Mouse (Mus musculus) lung, postnatal 4 days (tissue): Measurements from ENCODE around the gene Ctnnb1.
"Not testable (repeated sequence)": the region's sequence is repeated elsewhere in the genome, so short reads cannot be mapped to it uniquely, and the experiment has no call there.

Experiments
- DNase-seq, 2 experiments: peaks; one replicate each; pipeline ENCODE4 v3.0.0; 2021

Ctnnb1 gene

GRCm38 (mm10) chr9:120929081-120929480 is at the start of gene Ctnnb1:
Gene Ctnnb1 (plus strand): TSS chr9:120929216.
- DNase-seq, result no peak

- DNase-seq, result peak in 1 of 2 experiments; percentile 17
These were observed 48.7 kb upstream of the Ctnnb1 start for GRCm38 (mm10) chr9:120880286-120880685.

- peak; percentile 17 to 50 for DNase-seq
These were observed 47.9 kb upstream of the Ctnnb1 start for GRCm38 (mm10) chr9:120881121-120881520.

GRCm38 (mm10) chr9:120881839-120882238 is 47.2 kb upstream of the Ctnnb1 start:
- no peak for DNase-seq

GRCm38 (mm10) chr9:120884726-120885125 is 44.3 kb upstream of the Ctnnb1 start:
- no peak for DNase-seq

GRCm38 (mm10) chr9:120887631-120888030 is 41.4 kb upstream of the Ctnnb1 start:
- no peak for DNase-seq

GRCm38 (mm10) chr9:120893435-120893834 is 35.6 kb upstream of the Ctnnb1 start:
- DNase-seq, result peak; percentile 57 to 59

- no peak for DNase-seq
These were observed 35.0 kb upstream of the Ctnnb1 start for GRCm38 (mm10) chr9:120893971-120894370.

- no peak for DNase-seq
These were observed 34.6 kb upstream of the Ctnnb1 start for GRCm38 (mm10) chr9:120894376-120894775.

- DNase-seq, result no peak
These were observed 32.5 kb upstream of the Ctnnb1 start for GRCm38 (mm10) chr9:120896502-120896901.

GRCm38 (mm10) chr9:120897269-120897668 is 31.7 kb upstream of the Ctnnb1 start:
- DNase-seq, result no peak

- DNase-seq, result no peak
These were observed 29.2 kb upstream of the Ctnnb1 start for GRCm38 (mm10) chr9:120899833-120900232.

- no peak for DNase-seq
These were observed 28.4 kb upstream of the Ctnnb1 start for GRCm38 (mm10) chr9:120900338-120901274.

GRCm38 (mm10) chr9:120902562-120902961 is 26.5 kb upstream of the Ctnnb1 start:
- DNase-seq, result no peak

GRCm38 (mm10) chr9:120908461-120908860 is 20.6 kb upstream of the Ctnnb1 start:
- no peak for DNase-seq

- peak; percentile 49 to 55 for DNase-seq
These were observed 15.9 kb upstream of the Ctnnb1 start for GRCm38 (mm10) chr9:120913152-120913551.

- no peak for DNase-seq
These were observed 14.6 kb upstream of the Ctnnb1 start for GRCm38 (mm10) chr9:120914429-120914828.

GRCm38 (mm10) chr9:120914877-120915459 is 14.0 kb upstream of the Ctnnb1 start:
- DNase-seq, result peak; percentile 63 to 68

- DNase-seq, result not testable (repeated sequence)
These were observed 11.4 kb upstream of the Ctnnb1 start for GRCm38 (mm10) chr9:120917619-120918018.

- no peak for DNase-seq
These were observed 10.8 kb upstream of the Ctnnb1 start for GRCm38 (mm10) chr9:120918211-120918610.

GRCm38 (mm10) chr9:120918642-120919041 is 10.4 kb upstream of the Ctnnb1 start:
- no peak for DNase-seq

GRCm38 (mm10) chr9:120919130-120919529 is 9.9 kb upstream of the Ctnnb1 start:
- DNase-seq, result peak in 1 of 2 experiments; percentile 47

- no peak for DNase-seq
These were observed 2.9 kb upstream of the Ctnnb1 start for GRCm38 (mm10) chr9:120926126-120926525.
